Mouse (Mus musculus) lung, embryonic 15.5 days (tissue): Measurements from ENCODE around the gene Arhgap4. TPM values are rescaled to one million over a fixed set of nuclear protein-coding genes. Genes with fewer than 3 reads are reported as not detected.
A peak's percentile ranks its signal among the peaks of the same experiment; 100 is the strongest.

Source experiments
- ATAC-seq: fragments of 200-750 bp; cut with Nextera tagmentation; 2 replicates; pipeline ENCODE4 v1.8.0; 2017; ENCODE audit warnings: moderate number of reproducible peaks, borderline replicate concordance; ENCODE audit not compliant: low FRiP score, low TSS enrichment; ENCODE audit errors: extremely low read depth
- H3K27ac ChIP-seq: fragments of 300-500 bp; sonication (generic); 2 replicates; pipeline ENCODE4 v1.5.1; 2015; ENCODE audit warnings: moderate library complexity, mild to moderate bottlenecking, inconsistent platforms
- H3K27me3 ChIP-seq: fragments of 300-500 bp; sonication (generic); 2 replicates; pipeline ENCODE4 v1.6.1; 2015; ENCODE audit warnings: inconsistent platforms
- H3K36me3 ChIP-seq: fragments of 300-500 bp; sonication (generic); 2 replicates; pipeline ENCODE4 v1.6.1; 2015; ENCODE audit warnings: inconsistent platforms
- H3K4me1 ChIP-seq: fragments of 300-500 bp; sonication (generic); 2 replicates; pipeline ENCODE4 v1.6.1; 2015; ENCODE audit warnings: inconsistent platforms
- H3K4me2 ChIP-seq: fragments of 300-500 bp; sonication (generic); 2 replicates; pipeline ENCODE4 v1.6.1; 2015; ENCODE audit warnings: inconsistent platforms, mild to moderate bottlenecking, moderate library complexity
- H3K4me3 ChIP-seq: fragments of 300-500 bp; sonication (generic); 2 replicates; pipeline ENCODE4 v1.5.1; 2015; ENCODE audit warnings: mild to moderate bottlenecking, inconsistent platforms
- H3K9ac ChIP-seq: fragments of 300-500 bp; sonication (generic); 2 replicates; pipeline ENCODE4 v1.6.1; 2015; ENCODE audit warnings: inconsistent platforms
- H3K9me3 ChIP-seq: fragments of 300-500 bp; sonication (generic); 2 replicates; pipeline ENCODE4 v1.6.1; 2016; ENCODE audit warnings: inconsistent platforms
- WGBS: fragments of 180-500 bp; shearing (Covaris S2); methylation state at CpG from one replicate; pipeline ENCODE4 v1.1.7; 2015; 5-methylcytosine and 5-hydroxymethylcytosine counted together
- polyA plus RNA-seq: library from polyadenylated mRNA; unstranded; fragments of >200 nt; fragmentation: Nextera tagmentation; extraction: Ambion mirVana; gene quantifications from 2 replicates; pipeline ENCODE4 v1.2.1, GENCODE M21; 2015

Gene Arhgap4
- polyA plus RNA-seq, 1 experiment from 2014 or later: 4.3 TPM

DNA sequence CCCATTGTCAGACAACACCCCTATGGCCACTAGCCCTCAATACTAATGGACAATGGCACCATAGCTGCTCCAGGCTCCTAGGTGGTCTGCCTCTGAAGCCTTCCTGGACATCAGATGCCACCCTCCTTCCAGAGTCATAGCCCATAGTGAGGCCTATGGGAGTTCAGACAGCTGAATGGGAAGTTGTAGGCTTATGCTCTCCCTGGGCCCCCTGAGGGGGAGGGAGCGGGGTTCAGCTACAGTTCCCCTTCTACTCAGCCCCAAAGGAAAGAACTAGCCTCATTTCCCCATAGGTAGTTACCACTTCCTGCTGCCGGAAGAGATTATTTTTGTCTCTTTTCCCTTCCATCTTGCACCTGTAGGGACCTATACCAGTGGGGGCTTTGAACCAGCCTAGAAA is 10.1 kb downstream of the Arhgap4 start:
- 83% methylated on average over 2 of the region's 2 CpGs for WGBS
- no peak overlapping the region for H3K27ac ChIP-seq
- no peak for ATAC-seq
- no peaks in the 10 kb centered on the region for H3K9me3 ChIP-seq
- H3K27me3 ChIP-seq: no peaks in the 10 kb centered on the region
- no peak overlapping the region for H3K9ac ChIP-seq
- no peaks in the 10 kb centered on the region; the same call in 1 of the 2 replicates for H3K4me1 ChIP-seq
- no peak overlapping the region for H3K4me2 ChIP-seq
- no peaks in the 10 kb centered on the region for H3K36me3 ChIP-seq
- no peak overlapping the region for H3K4me3 ChIP-seq

DNA sequence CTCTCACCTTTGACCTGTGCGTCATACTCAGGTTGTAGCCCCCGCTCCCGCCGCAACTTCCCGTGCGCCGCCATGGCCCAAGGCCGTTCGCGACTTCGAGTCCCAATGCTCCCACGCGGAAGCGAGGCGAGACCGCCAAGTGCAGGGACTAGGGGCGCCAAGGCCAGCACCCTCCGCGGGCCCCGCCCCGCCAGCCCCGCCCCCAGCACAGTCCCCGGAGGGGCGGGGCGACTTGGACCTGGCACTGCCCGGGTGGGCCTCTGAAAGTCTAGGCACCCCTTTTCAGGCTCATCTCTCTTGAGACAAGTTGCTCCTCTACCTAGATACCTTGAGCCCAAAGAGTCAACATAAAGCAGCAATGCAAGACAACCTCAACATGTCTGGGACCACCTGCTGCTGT is 10.5 kb downstream of the Arhgap4 start:
- H3K27me3 ChIP-seq: no peaks in the 10 kb centered on the region
- no peaks in the 10 kb centered on the region for H3K9me3 ChIP-seq
- ATAC-seq: no peak
- peak overlapping the region; percentile 46 for H3K4me2 ChIP-seq
- H3K9ac ChIP-seq: no peak overlapping the region
- WGBS: 29% methylated on average over 19 of the region's 26 CpGs
- H3K4me1 ChIP-seq: no peaks in the 10 kb centered on the region; the same call in 1 of the 2 replicates
- H3K27ac ChIP-seq: no peak overlapping the region
- H3K36me3 ChIP-seq: no peaks in the 10 kb centered on the region
- peak overlapping the region; percentile 7; the same call in 1 of the 2 replicates for H3K4me3 ChIP-seq

DNA sequence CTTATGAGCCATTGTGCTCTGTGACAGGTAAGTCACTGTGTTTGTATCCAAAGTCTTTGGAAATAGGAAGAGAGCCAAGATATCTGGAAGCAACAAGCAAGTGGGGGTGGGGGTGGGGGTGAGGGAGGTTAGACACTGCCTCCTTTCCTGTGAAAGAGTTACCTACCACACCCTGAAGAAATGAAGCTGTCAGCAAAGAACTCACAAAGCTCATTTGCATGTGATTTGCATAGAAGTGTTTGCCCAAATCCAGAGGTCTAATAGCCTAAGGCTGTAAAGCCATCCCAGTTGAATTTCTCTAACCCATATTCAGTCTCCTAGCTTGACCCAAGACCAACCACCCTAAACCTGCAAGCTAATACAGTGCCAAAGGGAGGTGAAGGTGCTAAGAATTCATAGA is 11.2 kb downstream of the Arhgap4 start:
- Histone ChIP-seq H3K27ac (no peak overlapping the region), H3K9ac (no peak overlapping the region), H3K4me2 (no peak overlapping the region), H3K9me3 (no peaks in the 10 kb centered on the region), H3K4me3 (no peak overlapping the region), H3K4me1 (no peaks in the 10 kb centered on the region; the same call in 1 of the 2 replicates), H3K27me3 (no peaks in the 10 kb centered on the region), H3K36me3 (no peaks in the 10 kb centered on the region)
- no peak for ATAC-seq

DNA sequence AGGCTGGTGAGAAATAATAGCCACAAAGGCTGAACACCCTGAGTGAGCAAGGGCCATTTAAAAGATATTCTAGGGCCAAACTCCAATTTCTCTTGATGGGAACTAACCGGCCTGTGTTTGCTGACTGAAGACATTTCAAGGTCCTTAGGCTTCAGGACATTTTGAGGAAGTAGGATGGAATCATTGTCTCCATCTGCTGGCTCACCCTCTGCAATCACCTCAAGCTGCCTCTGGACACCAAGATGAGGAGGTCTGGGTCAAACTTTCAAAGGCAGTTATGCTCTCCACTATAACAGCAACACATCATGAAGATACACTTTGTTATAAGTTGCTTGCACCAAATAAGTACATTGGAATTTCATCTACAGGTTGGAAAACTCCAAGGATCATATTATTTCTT is 11.6 kb downstream of the Arhgap4 start:
- no peak overlapping the region for H3K4me3 ChIP-seq
- H3K27ac ChIP-seq: no peak overlapping the region
- WGBS: 74% methylated on average over 1 of the region's 1 CpGs
- H3K4me1 ChIP-seq: no peaks in the 10 kb centered on the region; the same call in 1 of the 2 replicates
- H3K9me3 ChIP-seq: no peaks in the 10 kb centered on the region
- no peak for ATAC-seq
- no peaks in the 10 kb centered on the region for H3K36me3 ChIP-seq
- no peak overlapping the region for H3K9ac ChIP-seq
- no peaks in the 10 kb centered on the region for H3K27me3 ChIP-seq
- H3K4me2 ChIP-seq: no peak overlapping the region

DNA sequence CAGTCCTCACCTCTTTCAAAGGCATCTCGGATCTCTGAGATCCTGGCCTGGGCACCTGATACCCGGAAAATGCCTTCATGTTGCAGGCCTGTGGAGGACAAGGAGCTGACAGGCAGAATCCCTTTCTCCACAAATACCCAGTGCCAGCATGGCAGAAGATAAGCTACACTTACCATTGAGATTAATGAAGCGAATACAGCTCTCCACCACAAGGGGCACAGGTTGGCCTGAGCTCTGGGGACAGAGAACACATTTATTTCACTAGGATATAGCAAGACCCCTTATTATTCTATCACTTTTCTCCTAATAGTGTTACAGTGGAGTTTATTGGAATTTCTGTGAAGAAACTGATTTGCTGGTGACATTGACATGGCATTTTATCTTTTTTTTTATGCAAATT is 23.7 kb downstream of the Arhgap4 start:
- no peak for ATAC-seq
- Histone ChIP-seq H3K27ac (no peak overlapping the region), H3K4me2 (no peak overlapping the region), H3K9ac (no peak overlapping the region), H3K4me1 (no peaks in the 10 kb centered on the region), H3K4me3 (no peak overlapping the region), H3K36me3 (no peaks in the 10 kb centered on the region), H3K27me3 (no peaks in the 10 kb centered on the region), H3K9me3 (no peaks in the 10 kb centered on the region)
- 60% methylated on average over 3 of the region's 3 CpGs for WGBS

DNA sequence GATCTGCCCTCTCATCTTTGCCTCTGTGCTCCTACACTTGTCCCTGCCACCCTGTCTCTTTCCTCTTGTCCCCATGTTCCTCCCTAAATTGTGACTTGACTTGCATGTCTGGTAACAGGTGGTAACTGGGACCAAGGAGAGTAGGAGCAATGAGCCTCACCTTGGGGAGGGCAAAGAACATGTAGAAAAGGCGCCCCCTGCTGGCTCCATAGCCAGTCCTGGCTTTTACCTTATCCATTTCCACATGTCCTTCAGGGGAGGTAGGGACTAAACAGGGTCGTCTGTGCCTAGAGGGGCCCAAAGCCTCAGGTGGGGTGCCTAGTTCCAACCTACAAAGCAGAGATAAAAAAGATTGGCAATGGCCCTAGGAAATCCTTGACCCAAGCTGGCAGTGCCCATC is 26.0 kb downstream of the Arhgap4 start, which contains the start of gene L1cam:
Gene L1cam (minus strand): TSS at position 387 of the 400 bp plus-strand sequence.
- no peaks in the 10 kb centered on the region for H3K36me3 ChIP-seq
- H3K9me3 ChIP-seq: no peaks in the 10 kb centered on the region
- WGBS: 16% methylated on average over 2 of the region's 2 CpGs
- no peak within 1 kb of the TSS for H3K4me2 ChIP-seq
- no peak within 1 kb of the TSS for H3K27ac ChIP-seq
- no peak for ATAC-seq
- H3K4me1 ChIP-seq: no peaks in the 10 kb centered on the region
- no peak within 1 kb of the TSS for H3K9ac ChIP-seq
- no peak within 1 kb of the TSS for H3K4me3 ChIP-seq
- no peaks in the 10 kb centered on the region for H3K27me3 ChIP-seq

DNA sequence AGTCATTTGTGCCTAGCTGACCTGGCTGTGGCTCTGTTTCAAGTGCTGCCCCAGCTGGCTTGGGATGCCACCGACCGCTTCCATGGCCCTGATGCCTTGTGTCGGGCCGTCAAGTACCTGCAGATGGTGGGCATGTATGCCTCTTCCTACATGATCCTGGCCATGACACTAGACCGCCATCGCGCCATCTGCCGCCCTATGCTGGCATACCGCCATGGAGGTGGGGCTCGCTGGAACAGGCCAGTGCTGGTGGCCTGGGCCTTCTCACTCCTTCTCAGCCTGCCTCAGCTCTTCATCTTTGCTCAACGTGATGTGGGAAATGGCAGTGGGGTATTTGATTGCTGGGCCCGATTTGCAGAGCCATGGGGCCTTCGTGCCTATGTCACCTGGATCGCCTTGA is 28.8 kb downstream of the Arhgap4 start:
- Histone ChIP-seq H3K36me3 (no peaks in the 10 kb centered on the region), H3K9ac (no peak overlapping the region), H3K27me3 (no peaks in the 10 kb centered on the region), H3K4me2 (no peak overlapping the region), H3K4me3 (no peak overlapping the region), H3K27ac (no peak overlapping the region), H3K9me3 (no peaks in the 10 kb centered on the region), H3K4me1 (no peaks in the 10 kb centered on the region)
- WGBS: 85% methylated on average over 14 of the region's 14 CpGs
- ATAC-seq: no peak

DNA sequence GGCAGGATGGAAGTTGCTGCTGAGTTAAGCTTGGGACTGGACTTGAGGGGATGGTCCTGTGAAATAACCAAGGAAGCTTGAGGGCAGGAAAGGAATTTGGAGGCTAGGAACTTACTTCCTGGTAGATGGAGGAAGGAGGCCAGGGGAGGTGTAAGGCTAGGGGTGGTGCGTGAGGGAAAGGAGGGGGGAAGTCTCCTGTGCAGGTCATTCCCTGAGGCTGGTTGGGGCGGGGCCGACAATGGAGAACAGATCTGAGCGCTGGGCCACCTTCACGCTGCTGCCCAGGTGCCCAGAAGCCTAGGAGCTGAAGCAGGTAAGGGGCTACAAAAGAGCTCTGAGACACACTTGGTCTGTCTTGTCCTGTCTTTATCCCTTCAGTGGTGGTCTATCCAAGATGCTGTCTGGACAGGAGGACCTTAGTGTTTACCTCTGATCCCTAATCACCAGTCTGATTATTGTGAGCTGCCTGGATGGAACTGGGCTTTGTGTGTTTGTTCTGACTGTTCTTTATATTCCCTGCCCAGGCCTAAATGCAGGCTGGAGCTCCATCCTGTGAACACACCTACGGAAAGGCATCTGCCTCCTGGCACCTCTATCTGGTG is 30.0 kb downstream of the Arhgap4 start, which contains the start of gene Avpr2:
Gene Avpr2 (plus strand): TSS at position 552 of the 602 bp plus-strand sequence.
- WGBS: 61% methylated on average over 6 of the region's 6 CpGs
- no peaks in the 10 kb centered on the region for H3K9me3 ChIP-seq
- H3K27ac ChIP-seq: no peak within 1 kb of the TSS
- no peaks in the 10 kb centered on the region for H3K36me3 ChIP-seq
- H3K9ac ChIP-seq: no peak within 1 kb of the TSS
- no peak for ATAC-seq
- H3K4me3 ChIP-seq: no peak within 1 kb of the TSS
- no peaks in the 10 kb centered on the region for H3K27me3 ChIP-seq
- no peaks in the 10 kb centered on the region for H3K4me1 ChIP-seq
- H3K4me2 ChIP-seq: no peak within 1 kb of the TSS

DNA sequence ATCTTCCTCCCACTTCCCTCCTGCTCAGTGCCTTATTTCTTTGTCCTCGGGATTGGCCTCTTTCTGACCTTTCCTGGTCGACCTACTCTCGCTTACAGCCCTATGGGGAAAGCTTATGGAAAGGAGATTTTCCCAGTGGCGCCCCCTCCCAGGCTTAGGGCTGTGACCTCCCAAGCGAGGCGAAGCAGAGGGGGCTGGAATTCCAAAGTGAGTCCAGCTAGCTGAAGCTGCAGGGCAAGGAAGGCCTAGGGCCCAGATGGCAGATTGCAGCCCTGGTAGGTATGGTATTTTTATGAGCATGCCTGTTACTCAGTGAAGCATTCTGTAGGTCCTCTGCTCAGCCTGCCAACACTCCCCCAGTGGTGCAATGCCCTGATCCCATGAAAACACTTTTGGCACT is 40.2 kb downstream of the Arhgap4 start:
- 27% methylated on average over 6 of the region's 6 CpGs for WGBS
- H3K36me3 ChIP-seq: no peaks in the 10 kb centered on the region
- no peak for ATAC-seq
- no peak overlapping the region for H3K9ac ChIP-seq
- no peaks in the 10 kb centered on the region for H3K9me3 ChIP-seq
- no peaks in the 10 kb centered on the region for H3K4me1 ChIP-seq
- peaks cover 13% of the 10 kb centered on the region; the same call in 1 of the 2 replicates for H3K27me3 ChIP-seq
- H3K4me2 ChIP-seq: no peak overlapping the region
- no peak overlapping the region for H3K27ac ChIP-seq
- no peak overlapping the region for H3K4me3 ChIP-seq

DNA sequence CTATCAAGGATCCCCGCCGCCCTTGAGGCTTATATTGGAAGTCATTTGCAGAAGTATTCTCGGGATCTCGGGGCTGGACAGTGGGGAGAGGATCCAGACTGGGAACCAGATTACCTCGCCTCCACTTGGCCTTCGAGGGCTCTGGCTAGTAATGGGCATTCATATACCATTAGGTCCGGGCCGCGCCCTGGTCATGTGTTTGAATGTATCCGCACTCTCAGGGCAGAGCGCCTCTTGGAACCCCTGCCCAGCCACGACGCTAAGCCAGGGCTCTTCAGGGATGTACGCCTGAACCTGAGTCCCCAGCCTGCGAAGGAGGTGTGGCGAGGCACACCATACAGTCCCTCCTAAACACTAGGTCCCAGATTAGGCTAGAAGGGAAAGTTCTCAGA is 40.6 kb downstream of the Arhgap4 start:
- Histone ChIP-seq H3K36me3 (no peaks in the 10 kb centered on the region), H3K4me2 (peak overlapping the region; percentile 76), H3K27ac (no peak overlapping the region), H3K4me3 (peak overlapping the region; percentile 43), H3K9ac (no peak overlapping the region), H3K27me3 (peaks cover 13% of the 10 kb centered on the region; the same call in 1 of the 2 replicates), H3K9me3 (no peaks in the 10 kb centered on the region), H3K4me1 (no peaks in the 10 kb centered on the region)
- 22% methylated on average over 16 of the region's 16 CpGs for WGBS
- ATAC-seq: no peak

DNA sequence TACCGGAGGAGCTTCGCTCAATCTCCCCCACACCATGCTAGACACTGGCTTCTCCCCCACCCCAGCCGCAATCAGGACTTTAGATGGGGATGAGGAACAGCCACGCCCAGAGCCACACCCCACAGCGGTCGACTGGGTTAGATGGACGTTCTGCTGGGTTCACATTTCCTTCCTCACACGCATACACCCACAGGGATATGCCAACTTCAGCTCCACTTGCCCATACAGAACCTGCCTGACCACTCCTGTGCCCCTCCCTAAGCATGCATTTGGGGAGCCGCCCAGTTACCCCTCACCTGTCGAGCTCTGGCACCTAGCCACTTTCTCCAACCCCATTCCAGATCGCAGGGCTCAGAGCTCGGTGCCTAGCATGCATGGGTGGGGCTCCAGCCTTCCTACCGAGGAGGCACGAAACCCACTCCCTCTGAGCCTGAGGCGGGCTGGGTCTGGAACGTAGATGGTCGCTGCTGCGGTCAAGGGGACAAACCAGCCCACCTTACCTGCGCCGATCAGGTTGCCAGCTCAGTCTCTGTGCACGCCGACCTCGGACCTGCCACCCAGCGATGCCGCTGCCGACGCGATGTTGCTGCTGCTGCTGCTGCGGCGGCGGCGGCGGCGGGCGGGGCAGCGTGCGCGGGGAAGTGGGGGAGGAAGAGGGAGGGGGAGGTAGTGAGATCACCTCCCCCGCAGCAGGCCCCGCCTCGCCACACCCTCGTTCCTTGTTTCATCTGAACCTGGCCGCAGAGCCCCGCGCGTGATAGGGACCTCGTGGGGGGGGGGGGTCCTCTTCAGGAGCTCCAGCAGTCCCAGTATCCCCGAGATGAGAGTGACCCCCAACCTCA is 41.3 kb downstream of the Arhgap4 start:
- Histone ChIP-seq H3K4me1 (no peaks in the 10 kb centered on the region), H3K9ac (peak overlapping the region; percentile 22; the same call in 1 of the 2 replicates), H3K27ac (0 out of 2 replicates have a peak overlapping the region, but pooled peaks have one; percentile 41), H3K9me3 (no peaks in the 10 kb centered on the region), H3K27me3 (peaks cover 13% of the 10 kb centered on the region; the same call in 1 of the 2 replicates), H3K4me2 (peak overlapping the region; percentile 76), H3K4me3 (peak overlapping the region; percentile 43), H3K36me3 (no peaks in the 10 kb centered on the region)
- 18% methylated on average over 37 of the region's 48 CpGs for WGBS
- peak; percentile 84 for ATAC-seq

DNA sequence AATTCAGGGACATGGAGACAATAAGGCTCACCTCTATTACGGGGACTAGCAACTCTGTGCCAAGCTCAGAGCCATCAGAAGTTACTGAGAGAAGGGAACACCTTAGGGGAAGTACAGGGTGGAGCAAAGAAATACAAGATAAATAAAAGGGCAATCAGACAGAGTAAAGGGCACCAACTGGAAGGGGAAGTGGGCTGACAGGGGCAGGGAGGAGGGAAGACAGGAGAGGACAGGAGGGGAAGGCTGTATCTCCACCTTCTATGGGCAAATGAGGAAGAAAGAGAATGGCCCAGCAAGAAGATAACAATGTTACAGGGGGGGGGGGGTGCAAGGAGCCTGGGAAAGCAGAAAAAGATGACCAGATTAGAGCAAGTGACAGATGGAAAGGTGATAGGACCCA is 44.7 kb downstream of the Arhgap4 start:
- Histone ChIP-seq H3K27ac (no peak overlapping the region), H3K4me1 (no peaks in the 10 kb centered on the region), H3K4me2 (no peak overlapping the region), H3K9ac (no peak overlapping the region), H3K27me3 (peaks cover 13% of the 10 kb centered on the region; the same call in 1 of the 2 replicates), H3K4me3 (no peak overlapping the region), H3K9me3 (no peaks in the 10 kb centered on the region), H3K36me3 (no peaks in the 10 kb centered on the region)
- no peak for ATAC-seq
- WGBS: 69% methylated on average over 1 of the region's 1 CpGs
